Mouse (Mus musculus): Measurements from ENCODE around the gene Fancc. TPM values are rescaled to one million over a fixed set of nuclear protein-coding genes. Genes with fewer than 3 reads are reported as not detected.

Gene Fancc
- polyA plus RNA-seq, 1 experiment from 2014 or later: 24.0 TPM

DNA sequence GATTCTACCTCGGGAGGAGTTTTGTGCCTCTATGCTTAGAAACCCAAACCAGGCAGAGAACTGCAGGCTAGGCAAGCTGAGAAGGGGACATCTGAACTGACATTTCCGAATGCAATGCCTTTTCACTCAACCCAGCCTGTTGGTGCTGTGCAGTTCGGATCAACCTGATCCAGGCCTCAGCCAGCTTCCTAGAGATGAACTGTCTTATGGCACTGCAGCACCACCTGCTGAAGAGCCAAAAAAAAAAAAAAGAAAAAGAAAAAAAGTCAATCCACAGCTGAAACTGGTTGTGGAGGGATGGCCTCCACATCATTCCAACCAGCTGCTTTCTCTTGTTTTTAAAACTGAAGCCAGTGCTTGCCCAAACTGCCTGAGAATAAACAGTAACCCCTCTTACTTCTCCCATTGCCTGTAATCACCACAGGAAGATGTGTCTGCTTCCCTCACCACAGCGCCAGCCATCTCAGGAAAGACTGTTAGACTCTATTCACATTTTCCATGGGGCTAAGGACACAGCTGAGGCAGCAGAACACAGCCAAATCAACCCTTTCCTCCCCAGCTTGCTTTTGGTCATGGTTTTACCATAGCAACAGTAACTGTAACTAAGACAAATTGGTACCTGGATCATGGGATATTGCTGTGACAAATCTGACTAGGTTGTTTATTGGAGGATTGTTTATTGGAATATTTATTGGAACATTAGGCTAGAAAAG is 85.6 kb downstream of the Fancc start:
- Histone ChIP-seq H3K9me3 (no peaks in the 10 kb centered on the region), H3K27ac (no peak overlapping the region), H3K27me3 (replicated peaks) (no peaks in the 10 kb centered on the region), H3K4me1 (no peaks in the 10 kb centered on the region), H3K36me3 (no peaks in the 10 kb centered on the region), H3K9ac (no peak overlapping the region), H3K4me2 (replicated peaks) (no peak overlapping the region), H3K4me3 (no peak overlapping the region)
- no peak for ATAC-seq (ENCODE audit: low FRiP score, low read depth)
- WGBS: 71% methylated on average over 4 of the region's 4 CpGs

DNA sequence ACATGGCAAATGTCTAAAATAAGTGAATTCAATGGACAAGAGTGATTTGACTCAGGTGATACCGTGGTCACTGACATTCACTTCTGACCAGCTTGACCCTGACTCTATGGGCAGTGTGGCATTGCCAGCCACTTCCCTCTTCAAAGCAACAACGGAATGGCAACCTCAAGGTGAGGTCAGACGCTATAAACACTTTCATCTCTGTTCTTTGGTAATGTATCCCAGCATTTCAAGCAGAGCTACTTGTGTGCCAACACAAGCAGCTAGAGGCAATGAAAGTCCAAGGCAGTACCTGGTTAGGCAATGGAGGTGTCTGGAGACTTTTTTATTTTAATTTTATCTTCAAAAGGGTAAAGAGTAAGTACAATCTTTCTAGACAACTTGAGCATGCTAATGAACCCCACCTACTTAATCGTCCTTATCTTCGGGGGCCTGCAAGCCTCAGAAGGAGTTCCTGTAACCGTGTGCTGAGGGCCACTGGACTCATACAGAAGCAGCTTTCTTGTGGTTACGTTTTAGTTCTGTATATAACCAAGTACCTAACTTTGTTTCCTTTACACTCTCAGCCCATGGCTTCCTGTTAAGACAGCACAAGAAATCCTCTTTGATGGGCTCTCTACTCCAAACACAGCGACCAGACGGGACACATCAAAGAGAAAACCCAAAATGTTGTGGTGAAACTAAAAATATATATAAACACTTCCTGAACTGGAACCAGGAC is 86.3 kb downstream of the Fancc start:
- WGBS: 87% methylated on average over 9 of the region's 9 CpGs
- ATAC-seq (ENCODE audit: low FRiP score, low read depth): no peak
- no peak overlapping the region for H3K4me3 ChIP-seq

DNA sequence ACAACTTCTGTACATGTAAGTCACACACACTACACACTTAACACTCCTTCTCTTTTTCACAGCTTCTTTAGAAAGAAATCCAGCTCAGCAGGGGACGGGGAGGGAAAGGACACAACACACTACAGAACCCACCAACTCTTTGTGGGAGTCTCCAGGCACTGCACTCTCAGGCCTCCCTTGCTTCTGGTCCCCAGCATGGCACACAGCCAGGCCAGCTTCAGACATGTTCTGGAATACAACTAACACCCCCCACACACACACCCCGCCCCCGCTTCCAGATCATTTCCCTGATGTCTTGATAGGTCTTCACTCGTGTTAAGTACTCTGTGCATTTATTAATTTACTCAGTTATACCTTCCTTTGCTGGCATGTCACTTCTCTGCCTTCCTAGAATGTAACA is 91.9 kb downstream of the Fancc start:
- no peaks in the 10 kb centered on the region for H3K9me3 ChIP-seq
- no peaks in the 10 kb centered on the region for H3K27me3 ChIP-seq (replicated peaks)
- H3K4me1 ChIP-seq: no peaks in the 10 kb centered on the region
- WGBS: 82% methylated on average over 4 of the region's 4 CpGs
- H3K27ac ChIP-seq: no peak overlapping the region
- no peaks in the 10 kb centered on the region for H3K36me3 ChIP-seq
- H3K4me2 ChIP-seq (replicated peaks): no peak overlapping the region
- ATAC-seq (ENCODE audit: low FRiP score, low read depth): no peak
- H3K9ac ChIP-seq: no peak overlapping the region
- no peak overlapping the region for H3K4me3 ChIP-seq

More for the DNA sequence above, 86.3 kb downstream of the Fancc start:
- no peaks in the 10 kb centered on the region for H3K9me3 ChIP-seq
- no peak overlapping the region for H3K27ac ChIP-seq
- no peaks in the 10 kb centered on the region for H3K4me1 ChIP-seq
- no peak overlapping the region for H3K9ac ChIP-seq
- H3K4me2 ChIP-seq (replicated peaks): no peak overlapping the region
- no peaks in the 10 kb centered on the region for H3K36me3 ChIP-seq
- H3K27me3 ChIP-seq (replicated peaks): no peaks in the 10 kb centered on the region

DNA sequence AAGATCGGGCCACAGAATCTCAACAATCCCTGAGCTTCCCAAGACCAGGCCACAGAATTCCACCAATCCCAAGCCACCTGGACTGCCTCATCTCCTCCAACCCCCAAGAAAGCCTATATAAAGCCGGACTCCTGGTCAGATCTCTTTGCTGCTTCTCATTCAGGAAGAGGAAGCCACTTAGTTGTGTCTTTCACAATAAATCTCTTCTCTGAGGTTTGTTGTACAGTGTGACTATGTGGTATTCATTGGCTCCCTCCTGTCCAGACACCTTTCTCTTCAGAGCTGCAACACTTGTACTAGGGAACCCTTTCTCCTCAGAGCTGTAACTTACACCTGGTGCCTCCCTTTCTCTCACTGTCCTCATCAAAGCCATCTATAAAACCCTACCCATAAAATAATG is 92.4 kb downstream of the Fancc start:
- Histone ChIP-seq H3K27ac (no peak overlapping the region), H3K4me1 (no peaks in the 10 kb centered on the region), H3K27me3 (replicated peaks) (no peaks in the 10 kb centered on the region), H3K4me2 (replicated peaks) (no peak overlapping the region), H3K36me3 (no peaks in the 10 kb centered on the region), H3K4me3 (no peak overlapping the region), H3K9me3 (no peaks in the 10 kb centered on the region), H3K9ac (no peak overlapping the region)
- no peak for ATAC-seq (ENCODE audit: low FRiP score, low read depth)
- WGBS: 83% methylated on average over 2 of the region's 2 CpGs

DNA sequence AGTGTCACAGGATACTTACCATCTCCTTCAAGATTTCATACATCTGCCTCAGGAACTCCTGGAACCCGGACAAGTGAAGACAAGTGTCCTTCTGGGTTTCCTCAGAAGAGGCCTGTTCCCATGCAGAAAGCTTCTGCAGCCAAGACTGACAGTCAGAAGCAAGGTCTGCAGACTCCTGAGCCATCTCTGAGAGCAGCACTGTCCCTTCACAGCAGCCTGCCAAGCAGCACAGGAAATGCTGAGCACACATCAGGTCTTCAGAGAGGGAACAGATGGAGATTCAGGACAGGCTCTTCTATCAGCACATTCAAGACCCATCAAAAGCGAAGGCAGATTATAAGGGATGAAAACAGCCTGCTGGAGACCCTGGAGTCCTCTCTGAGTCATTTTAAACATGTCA is 94.3 kb downstream of the Fancc start:
- WGBS: 79% methylated on average over 2 of the region's 2 CpGs
- no peaks in the 10 kb centered on the region for H3K27me3 ChIP-seq (replicated peaks)
- no peaks in the 10 kb centered on the region for H3K9me3 ChIP-seq
- no peak overlapping the region for H3K4me2 ChIP-seq (replicated peaks)
- H3K4me3 ChIP-seq: no peak overlapping the region
- no peaks in the 10 kb centered on the region for H3K4me1 ChIP-seq
- H3K27ac ChIP-seq: no peak overlapping the region
- H3K36me3 ChIP-seq: no peaks in the 10 kb centered on the region
- no peak for ATAC-seq (ENCODE audit: low FRiP score, low read depth)
- no peak overlapping the region for H3K9ac ChIP-seq

DNA sequence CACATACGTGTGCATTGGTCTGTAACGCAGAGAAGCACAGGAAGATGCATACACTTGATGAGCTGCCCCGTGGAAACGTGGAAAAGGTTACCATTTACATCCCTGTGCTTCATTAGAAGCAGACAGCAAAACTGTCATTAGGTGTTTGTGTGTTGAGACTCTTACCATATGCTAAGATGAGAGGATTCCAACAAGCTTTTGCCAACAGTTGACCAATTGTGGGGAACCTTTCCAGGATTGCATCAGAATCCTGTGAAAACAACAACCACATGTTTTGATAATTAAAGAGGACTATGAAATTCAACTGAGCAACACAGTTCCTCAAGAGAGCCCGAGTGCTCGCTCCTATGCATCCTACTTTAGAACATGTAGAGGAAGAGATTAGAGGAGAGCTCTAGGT is 97.0 kb downstream of the Fancc start:
- no peak overlapping the region for H3K4me3 ChIP-seq
- no peaks in the 10 kb centered on the region for H3K9me3 ChIP-seq
- WGBS: 94% methylated on average over 6 of the region's 6 CpGs
- peaks cover under 1% of the 10 kb centered on the region; the same call in 1 of the 2 replicates for H3K4me1 ChIP-seq
- no peak overlapping the region for H3K9ac ChIP-seq
- no peak for ATAC-seq (ENCODE audit: low FRiP score, low read depth)
- no peaks in the 10 kb centered on the region for H3K36me3 ChIP-seq
- no peak overlapping the region for H3K27ac ChIP-seq
- H3K27me3 ChIP-seq (replicated peaks): no peaks in the 10 kb centered on the region
- no peak overlapping the region for H3K4me2 ChIP-seq (replicated peaks)

DNA sequence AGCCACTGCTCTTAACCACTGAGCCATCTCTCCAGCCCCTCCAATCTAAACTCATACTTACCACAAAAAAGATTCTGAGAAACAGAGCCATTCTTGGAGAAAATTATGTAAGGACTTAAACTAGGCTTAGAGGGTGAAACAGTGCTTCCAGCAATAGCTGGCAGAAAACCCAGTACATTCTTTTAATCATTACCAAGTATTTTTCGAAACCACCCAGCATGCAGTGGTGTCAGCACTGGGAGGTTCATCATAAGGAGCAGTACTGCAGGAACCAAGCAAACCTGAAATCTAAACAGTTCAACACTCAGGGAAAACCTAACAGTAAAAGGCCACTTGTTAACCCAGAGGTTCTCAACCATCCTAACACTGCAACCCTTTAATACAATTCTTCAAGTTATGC is 99.7 kb downstream of the Fancc start:
- WGBS: 95% methylated on average over 1 of the region's 1 CpGs
- Histone ChIP-seq H3K4me3 (no peak overlapping the region), H3K9ac (no peak overlapping the region), H3K4me1 (peaks cover 3% of the 10 kb centered on the region; the same call in 1 of the 2 replicates), H3K27me3 (replicated peaks) (no peaks in the 10 kb centered on the region), H3K36me3 (no peaks in the 10 kb centered on the region), H3K4me2 (replicated peaks) (no peak overlapping the region), H3K27ac (no peak overlapping the region), H3K9me3 (no peaks in the 10 kb centered on the region)
- no peak for ATAC-seq (ENCODE audit: low FRiP score, low read depth)

DNA sequence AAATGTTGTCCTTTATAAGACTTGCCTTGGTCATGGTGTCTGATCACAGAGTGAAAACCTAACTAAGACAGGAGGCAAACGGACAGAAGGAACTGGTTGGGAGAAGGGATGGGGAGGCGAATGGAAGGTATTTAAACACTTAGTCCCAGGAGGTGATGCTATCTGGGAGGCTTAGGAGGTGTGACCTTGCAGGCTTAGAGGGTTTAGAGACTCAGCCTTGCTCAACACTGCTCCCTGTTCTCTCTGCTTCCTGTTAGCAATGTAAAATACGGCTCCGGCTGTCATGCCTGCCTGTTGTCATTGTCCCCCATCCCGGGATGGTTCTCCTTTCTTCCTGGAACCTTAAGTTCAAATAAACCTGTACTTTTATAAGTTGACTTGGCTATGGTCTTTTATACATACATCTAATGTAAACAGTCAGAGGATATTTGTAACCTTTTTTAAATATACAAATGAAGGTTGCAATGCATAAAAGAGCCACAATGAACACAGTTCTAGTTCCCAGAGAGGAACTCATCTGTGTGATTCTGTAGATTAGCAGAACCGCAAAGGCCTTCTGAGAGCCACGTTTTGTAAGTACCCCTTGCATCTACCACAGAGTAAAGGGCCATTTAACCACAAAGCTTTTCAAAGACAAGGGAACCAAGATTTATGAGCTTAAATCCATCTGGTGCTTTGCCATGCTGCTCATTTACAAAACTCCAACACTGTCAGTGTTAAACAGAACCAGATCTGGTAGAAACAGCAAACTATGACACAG is 102.6 kb downstream of the Fancc start:
- no peaks in the 10 kb centered on the region for H3K9me3 ChIP-seq
- H3K4me1 ChIP-seq: peaks cover 3% of the 10 kb centered on the region; the same call in 1 of the 2 replicates
- 68% methylated on average over 7 of the region's 7 CpGs for WGBS
- no peak for ATAC-seq (ENCODE audit: low FRiP score, low read depth)
- H3K27ac ChIP-seq: no peak overlapping the region
- H3K4me3 ChIP-seq: no peak overlapping the region
- H3K27me3 ChIP-seq (replicated peaks): no peaks in the 10 kb centered on the region
- H3K36me3 ChIP-seq: no peaks in the 10 kb centered on the region
- H3K4me2 ChIP-seq (replicated peaks): no peak overlapping the region
- H3K9ac ChIP-seq: no peak overlapping the region

DNA sequence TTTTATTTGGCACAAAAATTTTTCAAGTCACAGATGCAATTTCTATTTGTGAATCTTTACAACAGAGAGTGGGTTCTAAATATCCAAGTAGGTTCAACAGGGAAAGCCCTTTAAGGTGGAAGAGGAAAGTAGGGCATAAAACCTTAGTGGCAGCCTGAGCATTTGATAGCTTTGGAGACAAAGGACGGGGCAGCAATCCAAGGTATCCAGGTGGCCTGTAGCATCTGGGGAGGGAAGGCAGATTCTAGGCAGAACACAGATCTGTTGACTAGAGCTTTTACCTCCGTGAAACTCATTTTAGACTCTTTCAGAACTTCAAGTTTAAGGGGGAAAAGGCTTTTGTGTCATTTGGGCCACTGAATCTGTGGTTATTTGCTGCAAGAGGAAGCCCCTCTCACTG is 111.8 kb downstream of the Fancc start:
- Histone ChIP-seq H3K4me3 (no peak overlapping the region), H3K4me2 (replicated peaks) (no peak overlapping the region), H3K9ac (no peak overlapping the region), H3K4me1 (no peaks in the 10 kb centered on the region), H3K9me3 (no peaks in the 10 kb centered on the region), H3K27me3 (replicated peaks) (no peaks in the 10 kb centered on the region), H3K27ac (no peak overlapping the region), H3K36me3 (no peaks in the 10 kb centered on the region; the same call in 1 of the 2 replicates)
- ATAC-seq (ENCODE audit: low FRiP score, low read depth): no peak
- WGBS: 88% methylated on average over 2 of the region's 2 CpGs

DNA sequence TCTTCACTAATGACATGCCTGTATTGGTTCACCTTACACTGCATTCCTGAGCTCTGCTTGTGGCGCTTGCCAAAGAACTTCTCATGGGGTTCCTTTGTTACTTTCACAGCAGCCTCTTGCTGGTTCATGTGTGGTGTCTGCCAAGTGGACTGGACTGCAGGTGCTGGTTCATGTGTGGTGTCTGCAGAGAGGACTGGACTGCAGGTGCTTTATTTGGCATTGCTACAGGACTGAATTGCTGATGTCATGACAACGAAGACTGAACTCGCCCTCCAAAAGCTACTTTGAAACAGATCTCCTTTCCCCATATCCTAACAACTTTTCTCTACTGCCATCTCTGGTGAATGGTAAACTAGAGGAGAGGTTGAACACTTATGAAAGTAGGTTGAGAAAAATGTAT is 112.3 kb downstream of the Fancc start:
- H3K4me1 ChIP-seq: no peaks in the 10 kb centered on the region
- 94% methylated on average over 3 of the region's 3 CpGs for WGBS

DNA sequence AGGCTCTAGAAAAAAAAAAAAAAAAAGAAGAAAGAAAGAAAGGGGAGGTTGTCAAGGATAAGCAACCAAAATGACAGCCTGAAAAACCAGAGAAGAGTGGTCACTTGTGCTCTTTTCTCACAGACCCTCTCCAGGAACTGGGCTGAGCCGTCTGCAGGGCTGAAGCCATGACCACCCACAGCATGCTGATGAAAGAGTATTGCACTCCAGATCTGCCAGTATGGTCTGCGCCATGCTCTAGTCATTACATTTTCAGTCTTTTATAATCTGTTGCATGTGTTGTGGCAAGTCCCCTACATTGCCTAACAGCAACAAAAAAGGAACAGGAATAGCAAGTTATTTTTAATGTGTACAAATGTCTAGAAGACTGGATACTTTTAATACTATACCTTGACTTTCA is 114.9 kb downstream of the Fancc start:
- Histone ChIP-seq H3K4me3 (no peak overlapping the region), H3K4me2 (replicated peaks) (no peak overlapping the region), H3K36me3 (no peaks in the 10 kb centered on the region; the same call in 1 of the 2 replicates), H3K4me1 (no peaks in the 10 kb centered on the region), H3K27ac (no peak overlapping the region), H3K27me3 (replicated peaks) (no peaks in the 10 kb centered on the region), H3K9me3 (no peaks in the 10 kb centered on the region), H3K9ac (no peak overlapping the region)
- WGBS: 79% methylated on average over 2 of the region's 2 CpGs
- no peak for ATAC-seq (ENCODE audit: low FRiP score, low read depth)

More for the DNA sequence above, 112.3 kb downstream of the Fancc start:
- Histone ChIP-seq H3K4me2 (replicated peaks) (no peak overlapping the region), H3K36me3 (no peaks in the 10 kb centered on the region; the same call in 1 of the 2 replicates), H3K27me3 (replicated peaks) (no peaks in the 10 kb centered on the region), H3K4me3 (no peak overlapping the region), H3K9me3 (no peaks in the 10 kb centered on the region), H3K27ac (no peak overlapping the region), H3K9ac (no peak overlapping the region)
- ATAC-seq (ENCODE audit: low FRiP score, low read depth): no peak

DNA sequence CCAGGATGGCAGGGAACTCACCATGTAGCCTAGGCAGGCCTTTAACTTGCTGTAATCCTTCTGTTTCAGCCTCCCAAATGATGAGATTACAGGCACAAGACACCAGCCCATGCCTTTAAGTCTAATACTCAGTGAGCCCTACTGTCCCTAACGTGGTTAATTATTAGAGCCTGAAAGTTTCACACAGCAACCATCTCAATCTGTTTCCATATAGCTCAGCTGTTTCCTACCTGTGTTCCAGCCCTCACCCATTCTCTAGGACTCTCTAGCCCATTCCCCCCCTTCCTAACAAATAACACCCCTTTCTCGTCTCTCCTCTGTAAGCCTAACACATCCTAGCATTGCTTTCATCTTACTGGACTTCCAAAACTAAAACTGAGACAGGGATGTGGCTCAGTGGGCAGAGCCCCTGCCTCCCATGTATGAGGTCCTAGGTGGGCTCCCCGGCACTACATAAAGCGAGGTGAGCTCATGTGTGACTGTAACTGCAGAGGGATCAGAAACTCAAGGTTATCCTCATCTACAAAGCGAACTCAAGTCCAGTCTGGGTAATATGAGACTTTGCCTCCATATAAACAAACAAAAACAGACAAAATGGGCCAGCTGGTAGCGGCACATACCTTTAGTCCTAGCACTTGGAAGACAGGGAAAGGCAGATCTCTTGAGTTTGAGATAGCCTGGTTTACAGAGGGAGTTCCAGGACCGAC is 123.5 kb downstream of the Fancc start:
- no peak overlapping the region for H3K27ac ChIP-seq
- no peak overlapping the region for H3K4me3 ChIP-seq
- no peaks in the 10 kb centered on the region for H3K9me3 ChIP-seq
- no peaks in the 10 kb centered on the region for H3K4me1 ChIP-seq
- H3K4me2 ChIP-seq (replicated peaks): no peak overlapping the region
- ATAC-seq (ENCODE audit: low FRiP score, low read depth): no peak
- H3K36me3 ChIP-seq: no peaks in the 10 kb centered on the region
- H3K27me3 ChIP-seq (replicated peaks): no peaks in the 10 kb centered on the region
- 84% methylated on average over 7 of the region's 7 CpGs for WGBS
- H3K9ac ChIP-seq: no peak overlapping the region

Measured in neural tube, embryonic 12.5 days (tissue).